ENCODE assay signal across 13 mouse cellular contexts in the genomic region with DNA sequence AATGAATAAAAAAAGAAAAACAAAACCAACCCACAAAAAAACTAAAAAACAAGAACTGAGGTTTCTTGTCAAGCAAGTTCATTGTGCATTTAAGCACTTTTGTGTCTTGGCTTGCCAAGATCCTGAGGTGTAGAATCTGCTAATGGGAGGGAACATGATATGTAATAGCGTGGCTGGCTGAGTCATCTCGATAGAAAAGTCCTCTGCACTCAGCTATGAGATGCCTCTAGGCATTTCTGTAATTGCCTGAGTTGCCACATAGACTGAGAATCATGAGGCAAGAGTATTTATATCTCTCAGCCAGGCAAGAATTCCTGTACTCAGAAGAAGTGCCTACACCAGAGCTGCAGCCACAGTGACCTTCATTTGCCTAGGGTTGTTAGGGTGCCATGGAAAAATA.
DNase-seq lines count a peak whose midpoint lies in the region; ATAC-seq and TF ChIP-seq lines count a peak whose summit lies in the region.
"Had no signal": no experiment of that assay in that cellular context is flagged by ENCODE, and none has a peak within 500 bp of the region (broad histone marks: within the 10 kb centered on the region; RNA-seq: fewer than 3 reads in every experiment).

No protein-coding gene starts in this region.

- no peak overlapping the region for H3K4me2 ChIP-seq in forebrain, postnatal 0 days (ENCODE audit: low read depth)
- no peak overlapping the region for H3K4me2 ChIP-seq in forebrain, embryonic 12.5 days
- H3K4me2 ChIP-seq in limb, embryonic 14.5 days (replicated peaks; ENCODE audit: low read depth, low read length, severe bottlenecking): no peak overlapping the region
- H3K4me2 ChIP-seq: hindbrain, embryonic 13.5 days; liver, embryonic 12.5 days had no signal

- WGBS in forebrain, postnatal 0 days: 70% methylated on average over 2 of the region's 2 CpGs
- WGBS in forebrain, embryonic 12.5 days: 76% methylated on average over 2 of the region's 2 CpGs
- 72% methylated on average over 2 of the region's 2 CpGs for WGBS in limb, embryonic 14.5 days
- WGBS in limb, embryonic 10.5 days: 85% methylated on average over 2 of the region's 2 CpGs

- no peaks in the 10 kb centered on the region for H3K4me1 ChIP-seq in forebrain, postnatal 0 days (ENCODE audit: insufficient read depth)
- no peaks in the 10 kb centered on the region for H3K4me1 ChIP-seq in forebrain, embryonic 12.5 days
- no peaks in the 10 kb centered on the region for H3K4me1 ChIP-seq in limb, embryonic 14.5 days (ENCODE audit: control insufficient read depth, insufficient read depth, low read length)
- no peaks in the 10 kb centered on the region for H3K4me1 ChIP-seq in limb, embryonic 10.5 days
- H3K4me1 ChIP-seq: hindbrain, embryonic 13.5 days; liver, embryonic 12.5 days had no signal

- no peak for TF ChIP-seq POLR2A in limb, embryonic 14.5 days (IDR thresholded peaks at IDR 0.05; ENCODE audit: borderline replicate concordance, extremely low read depth, insufficient read depth, insufficient read length)

- no peaks in the 10 kb centered on the region for H3K27me3 ChIP-seq in forebrain, postnatal 0 days (ENCODE audit: insufficient read depth, low read length)
- no peaks in the 10 kb centered on the region for H3K27me3 ChIP-seq in forebrain, embryonic 12.5 days
- H3K27me3 ChIP-seq in limb, embryonic 14.5 days (ENCODE audit: control insufficient read depth, insufficient read depth, low read length): no peaks in the 10 kb centered on the region
- no peaks in the 10 kb centered on the region for H3K27me3 ChIP-seq in limb, embryonic 10.5 days (ENCODE audit: low read depth, poor library complexity, severe bottlenecking)
- H3K27me3 ChIP-seq: hindbrain, embryonic 13.5 days; liver, embryonic 12.5 days had no signal

- peaks cover 15% of the 10 kb centered on the region for H3K36me3 ChIP-seq in forebrain, postnatal 0 days (ENCODE audit: insufficient read depth)
- H3K36me3 ChIP-seq in forebrain, embryonic 12.5 days (replicated peaks): peaks cover 35% of the 10 kb centered on the region
- H3K36me3 ChIP-seq in limb, embryonic 14.5 days (ENCODE audit: control insufficient read depth, insufficient read depth, low read length): peaks cover 51% of the 10 kb centered on the region
- peaks cover 69% of the 10 kb centered on the region for H3K36me3 ChIP-seq in limb, embryonic 10.5 days

- H3K9me3 ChIP-seq in forebrain, postnatal 0 days (ENCODE audit: low read length): no peaks in the 10 kb centered on the region
- no peaks in the 10 kb centered on the region for H3K9me3 ChIP-seq in forebrain, embryonic 12.5 days
- no peaks in the 10 kb centered on the region for H3K9me3 ChIP-seq in limb, embryonic 14.5 days (ENCODE audit: control insufficient read depth, low read length)
- no peaks in the 10 kb centered on the region for H3K9me3 ChIP-seq in limb, embryonic 10.5 days (replicated peaks)
- H3K9me3 ChIP-seq: hindbrain, embryonic 13.5 days; liver, embryonic 12.5 days had no signal

- no peak overlapping the region for H3K4me3 ChIP-seq in forebrain, postnatal 0 days (ENCODE audit: low read depth, low read length)
- H3K4me3 ChIP-seq in forebrain, embryonic 12.5 days (replicated peaks): no peak overlapping the region
- H3K4me3 ChIP-seq in limb, embryonic 14.5 days (replicated peaks; ENCODE audit: low read length): no peak overlapping the region
- H3K4me3 ChIP-seq in limb, embryonic 10.5 days: no peak overlapping the region
- no peak overlapping the region for H3K4me3 ChIP-seq in left cerebral cortex, adult 2 months
- H3K4me3 ChIP-seq: hindbrain, embryonic 13.5 days; liver, embryonic 12.5 days had no signal

- H3K9ac ChIP-seq in forebrain, postnatal 0 days: no peak overlapping the region
- no peak overlapping the region for H3K9ac ChIP-seq in forebrain, embryonic 12.5 days
- H3K9ac ChIP-seq in limb, embryonic 14.5 days (ENCODE audit: low read depth, low read length, severe bottlenecking): no peak overlapping the region
- H3K9ac ChIP-seq: hindbrain, embryonic 13.5 days; liver, embryonic 12.5 days had no signal

- DNase-seq in forebrain, postnatal 0 days: no peak
- peak; percentile 53 for DNase-seq in limb, embryonic 14.5 days (ENCODE audit: low spot score)
- no peak for DNase-seq in limb, embryonic 10.5 days (ENCODE audit: low spot score)
- peak; percentile 90 for DNase-seq in brain, adult 2 months (ENCODE audit: low read depth, low spot score)
- peak in 1 of 2 experiments; percentile 43 for DNase-seq in left cerebral cortex, adult 2 months (ENCODE audit: extremely low spot score in 1 of 2, low spot score in 2 of 2)
- DNase-seq in c-Kit-positive CD71-positive TER-119-positive erythroid progenitor cells, embryonic 14.5 days (ENCODE audit: low spot score): no peak
- DNase-seq in embryo, embryonic 10 days (ENCODE audit: low spot score): no peak
- DNase-seq: B cell, adult 2 months; cerebellum, adult 18-20 months; kidney, postnatal 4 days had no signal

- H3K27ac ChIP-seq in forebrain, postnatal 0 days (ENCODE audit: low read depth, low read length): no peak overlapping the region
- H3K27ac ChIP-seq in forebrain, embryonic 12.5 days: no peak overlapping the region
- H3K27ac ChIP-seq in limb, embryonic 14.5 days (replicated peaks; ENCODE audit: low read depth, low read length): no peak overlapping the region
- H3K27ac ChIP-seq in limb, embryonic 10.5 days: no peak overlapping the region
- peak overlapping the region; percentile 57 for H3K27ac ChIP-seq in left cerebral cortex, adult 2 months
- H3K27ac ChIP-seq: hindbrain, embryonic 13.5 days; liver, embryonic 12.5 days had no signal

- intact Hi-C loops in left cerebral cortex, adult 2 months (cut with DNase I): loop anchor here (10.0 kb wide), 1 partner anchor 922 kb away; no protein-coding TSS in a partner anchor

- 0 out of 2 replicates have a peak, but pooled peaks have one; percentile 11 for ATAC-seq in forebrain, postnatal 0 days
- no peak for ATAC-seq in forebrain, embryonic 12.5 days (ENCODE audit: low FRiP score)
- no peak for ATAC-seq in limb, embryonic 14.5 days (ENCODE audit: low FRiP score, low read depth)

- TF ChIP-seq CTCF in forebrain, postnatal 0 days (IDR thresholded peaks at IDR 0.05; ENCODE audit: low read depth): no peak
- no peak for TF ChIP-seq CTCF in left cerebral cortex, adult 2 months (IDR thresholded peaks at IDR 0.05)

Comparison
In these comparisons a context has a peak if more than half of its experiments do, and no peak if none do; other contexts are left out.
1. DNase-seq: peak in limb, embryonic 14.5 days (single experiment) and brain, adult 2 months (single experiment); none in forebrain, postnatal 0 days (single experiment), limb, embryonic 10.5 days (single experiment), c-Kit-positive CD71-positive TER-119-positive erythroid progenitor cells, embryonic 14.5 days (single experiment) and embryo, embryonic 10 days (single experiment).